Mouse (Mus musculus) MEL (cell line): ENCODE measurements around the gene Papss1.

ENCODE experiments used
- CHD2 ChIP-seq: IDR thresholded peaks from 2 replicates; pipeline ENCODE4 v1.6.1; 2011; ENCODE audit warnings: low read length, improper control_type of control experiment
- CTCF ChIP-seq, 3 experiments: IDR thresholded peaks in 2 of 3; conservative IDR thresholded peaks in 1 of 3; 2 replicates each; pipeline ENCODE4 v1.5.1; 2011 to 2012; ENCODE audit warnings: low read length in 3 of 3, low read depth in 2 of 3, mild to moderate bottlenecking in 2 of 3, improper control_type of control experiment in 1 of 3, inconsistent platforms in 1 of 3, mixed read lengths in 1 of 3, moderate library complexity in 1 of 3; ENCODE audit not compliant: control insufficient read depth in 1 of 3, insufficient read depth in 1 of 3, poor library complexity in 1 of 3, severe bottlenecking in 1 of 3
- E2F4 ChIP-seq: IDR thresholded peaks from 2 replicates; pipeline ENCODE4 v1.6.1; 2011; ENCODE audit warnings: low read depth, low read length, improper control_type of control experiment, borderline replicate concordance
- GATA1 ChIP-seq: IDR thresholded peaks from 2 replicates; pipeline ENCODE4 v1.6.1; 2011; ENCODE audit warnings: low read depth, low read length, improper control_type of control experiment
- MYB ChIP-seq: IDR thresholded peaks from 2 replicates; pipeline ENCODE4 v1.6.1; 2011; ENCODE audit warnings: mild to moderate bottlenecking, low read depth, low read length, improper control_type of control experiment
- MYC ChIP-seq: IDR thresholded peaks from 2 replicates; pipeline ENCODE4 v1.6.1; 2011; ENCODE audit warnings: low read depth, mild to moderate bottlenecking, low read length, improper control_type of control experiment, moderate library complexity
- POLR2A ChIP-seq, 2 experiments: IDR thresholded peaks; 2 replicates each; pipeline ENCODE4 v1.6.1; 2011 to 2012; ENCODE audit warnings: low read length in 2 of 2, mild to moderate bottlenecking in 2 of 2, control low read depth in 1 of 2, improper control_type of control experiment in 1 of 2, low read depth in 1 of 2, moderate library complexity in 1 of 2; ENCODE audit not compliant: control insufficient read depth in 1 of 2, insufficient read depth in 1 of 2, poor library complexity in 1 of 2
- POLR2AphosphoS2 ChIP-seq: IDR thresholded peaks from 2 replicates; pipeline ENCODE4 v1.6.1; 2011; ENCODE audit warnings: low read length, improper control_type of control experiment
- RAD21 ChIP-seq: IDR thresholded peaks from 2 replicates; pipeline ENCODE4 v1.6.1; 2011; ENCODE audit warnings: mild to moderate bottlenecking, low read depth, low read length, improper control_type of control experiment
- UBTF ChIP-seq: IDR thresholded peaks from 2 replicates; pipeline ENCODE4 v1.6.1; 2012; ENCODE audit warnings: low read depth, mild to moderate bottlenecking, inconsistent platforms, low read length, improper control_type of control experiment, moderate library complexity, borderline replicate concordance; ENCODE audit not compliant: insufficient read depth
- USF1 ChIP-seq: IDR thresholded peaks from 2 replicates; pipeline ENCODE4 v1.6.1; 2014; ENCODE audit warnings: low read depth, mild to moderate bottlenecking, inconsistent platforms, low read length, improper control_type of control experiment, moderate library complexity
- USF2 ChIP-seq, 2 experiments: IDR thresholded peaks; 2 replicates each; pipeline ENCODE4 v1.6.1; 2011 to 2012; ENCODE audit warnings: improper control_type of control experiment in 2 of 2, low read length in 2 of 2, borderline replicate concordance in 1 of 2, inconsistent platforms in 1 of 2, low read depth in 1 of 2, mild to moderate bottlenecking in 1 of 2; ENCODE audit not compliant: insufficient read depth in 1 of 2

- TF ChIP-seq USF1 (no peak), UBTF (no peak), CTCF (IDR thresholded peaks at IDR 0.05 in 2 of 3, conservative IDR thresholded peaks at IDR 0.05 in 1 of 3; ENCODE audit: control insufficient read depth in 1 of 3, insufficient read depth in 1 of 3, low read depth in 2 of 3, low read length in 3 of 3, poor library complexity in 1 of 3, severe bottlenecking in 1 of 3) (no peak), CHD2 (no peak), POLR2AphosphoS2 (no peak), E2F4 (no peak), POLR2A (IDR thresholded peaks at IDR 0.05; ENCODE audit: control insufficient read depth in 1 of 2, insufficient read depth in 1 of 2, low read depth in 1 of 2, low read length in 2 of 2, poor library complexity in 1 of 2) (no peak), USF2 (IDR thresholded peaks at IDR 0.05; ENCODE audit: borderline replicate concordance in 1 of 2, insufficient read depth in 1 of 2, low read depth in 1 of 2, low read length in 2 of 2) (no peak), MYB (no peak), GATA1 (no peak), MYC (no peak), RAD21 (no peak)
Measured at GRCm38 (mm10) chr3:131638216-131638615, 73.6 kb downstream of the Papss1 start.
